Mouse (Mus musculus): ENCODE measurements at regions not wholly inside any gene's neighbourhood (a gene's known extent, or its start where the extent isn't known, plus 50 kb on each side); places are given as distances from the start of the nearest gene placed in this dataset.

GRCm38 (mm10) chr5:97656167-97656924, 199.5 kb upstream of the Gk2 start:
- no peak overlapping the region for H3K4me2 ChIP-seq (ENCODE audit: low read depth)
- H3K27me3 ChIP-seq (ENCODE audit: control insufficient read depth, insufficient read depth, low read length), result no peaks in the 10 kb centered on the region
- ATAC-seq (ENCODE audit: insufficient read depth) (no peak), DNase-seq (ENCODE audit: low read depth in 3 of 3, low spot score in 3 of 3) (no peak)
- no peaks in the 10 kb centered on the region for H3K36me3 ChIP-seq (replicated peaks; ENCODE audit: control insufficient read depth, insufficient read depth, low read depth)
- no peaks in the 10 kb centered on the region for H3K4me1 ChIP-seq (replicated peaks; ENCODE audit: control insufficient read depth in 2 of 2, insufficient read depth in 2 of 2, low read length in 1 of 2)
- WGBS (ENCODE audit: insufficient replicate concordance), result 70% methylated on average over 12 of the region's 12 CpGs
- no peak overlapping the region for H3K9ac ChIP-seq (replicated peaks)
- H3K9me3 ChIP-seq (ENCODE audit: control insufficient read depth, low read length), result no peaks in the 10 kb centered on the region
- TF ChIP-seq EP300 (IDR thresholded peaks at IDR 0.05; ENCODE audit: low read depth) (no peak), CTCF (IDR thresholded peaks at IDR 0.05; ENCODE audit: low read depth) (no peak)
- no peak overlapping the region for H3K27ac ChIP-seq
- no peak overlapping the region for H3K4me3 ChIP-seq (ENCODE audit: insufficient read depth in 1 of 2, low read depth in 2 of 2, low read length in 2 of 2)

- WGBS (ENCODE audit: insufficient replicate concordance), result 73% methylated on average over 6 of the region's 6 CpGs
- no peak for DNase-seq (ENCODE audit: low read depth in 3 of 3, low spot score in 3 of 3)
- H3K36me3 ChIP-seq (replicated peaks; ENCODE audit: control insufficient read depth, insufficient read depth, low read depth), result no peaks in the 10 kb centered on the region
- no peak overlapping the region for H3K27ac ChIP-seq
- TF ChIP-seq CTCF (IDR thresholded peaks at IDR 0.05; ENCODE audit: low read depth) (no peak), EP300 (IDR thresholded peaks at IDR 0.05; ENCODE audit: low read depth) (no peak)
- ATAC-seq (ENCODE audit: insufficient read depth), result no peak
- H3K4me2 ChIP-seq (ENCODE audit: low read depth), result no peak overlapping the region
- no peaks in the 10 kb centered on the region for H3K9me3 ChIP-seq (ENCODE audit: control insufficient read depth, low read length)
- no peaks in the 10 kb centered on the region for H3K4me1 ChIP-seq (replicated peaks; ENCODE audit: control insufficient read depth in 2 of 2, insufficient read depth in 2 of 2, low read length in 1 of 2)
- no peaks in the 10 kb centered on the region for H3K27me3 ChIP-seq (ENCODE audit: control insufficient read depth, insufficient read depth, low read length)
- no peak overlapping the region for H3K4me3 ChIP-seq (ENCODE audit: insufficient read depth in 1 of 2, low read depth in 2 of 2, low read length in 2 of 2)
- H3K9ac ChIP-seq (replicated peaks), result no peak overlapping the region
Observed at GRCm38 (mm10) chr5:97655266-97655665, 198.4 kb upstream of the Gk2 start.

- WGBS (ENCODE audit: insufficient replicate concordance), result 53% methylated on average over 12 of the region's 12 CpGs
- Histone ChIP-seq H3K4me2 (ENCODE audit: low read depth) (no peak overlapping the region), H3K4me1 (replicated peaks; ENCODE audit: control insufficient read depth in 2 of 2, insufficient read depth in 2 of 2, low read length in 1 of 2) (no peaks in the 10 kb centered on the region), H3K27me3 (ENCODE audit: control insufficient read depth, insufficient read depth, low read length) (no peaks in the 10 kb centered on the region), H3K36me3 (replicated peaks; ENCODE audit: control insufficient read depth, insufficient read depth, low read depth) (no peaks in the 10 kb centered on the region), H3K9ac (replicated peaks) (no peak overlapping the region), H3K9me3 (ENCODE audit: control insufficient read depth, low read length) (no peaks in the 10 kb centered on the region), H3K27ac (no peak overlapping the region), H3K4me3 (ENCODE audit: insufficient read depth in 1 of 2, low read depth in 2 of 2, low read length in 2 of 2) (no peak overlapping the region)
- no peak for ATAC-seq (ENCODE audit: insufficient read depth)
- TF ChIP-seq CTCF (IDR thresholded peaks at IDR 0.05; ENCODE audit: low read depth) (no peak), EP300 (IDR thresholded peaks at IDR 0.05; ENCODE audit: low read depth) (no peak)
- no peak for DNase-seq (ENCODE audit: low read depth in 3 of 3, low spot score in 3 of 3)
Observed at GRCm38 (mm10) chr5:97654414-97654813, 197.6 kb upstream of the Gk2 start.

DNA sequence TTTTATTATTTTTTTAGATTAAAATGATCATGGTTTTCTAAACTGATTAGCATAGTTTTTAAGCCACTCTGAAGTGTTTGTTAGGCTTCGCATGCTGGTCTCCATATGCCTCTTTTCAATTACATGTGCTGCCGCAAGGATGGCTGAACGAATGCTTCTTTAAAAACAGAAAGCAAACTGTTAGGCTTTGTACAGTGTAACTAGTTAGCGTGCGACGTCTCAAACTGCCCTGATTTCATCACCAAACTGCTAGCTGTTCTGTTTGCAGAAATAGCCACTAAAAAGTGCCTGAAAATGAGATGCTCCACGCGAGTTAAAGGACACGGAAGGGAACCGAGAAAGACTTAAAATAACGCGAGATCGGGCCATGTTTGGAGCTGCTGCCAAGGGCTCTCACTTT, 185.4 kb upstream of the Gk2 start:
- H3K4me2 ChIP-seq (ENCODE audit: low read depth), result no peak overlapping the region
- no peaks in the 10 kb centered on the region for H3K27me3 ChIP-seq (ENCODE audit: control insufficient read depth, insufficient read depth, low read length)
- no peaks in the 10 kb centered on the region for H3K9me3 ChIP-seq (ENCODE audit: control insufficient read depth, low read length)
- no peaks in the 10 kb centered on the region for H3K36me3 ChIP-seq (replicated peaks; ENCODE audit: control insufficient read depth, insufficient read depth, low read depth)
- H3K4me3 ChIP-seq (ENCODE audit: insufficient read depth in 1 of 2, low read depth in 2 of 2, low read length in 2 of 2), result no peak overlapping the region
- DNase-seq (ENCODE audit: low read depth in 3 of 3, low spot score in 3 of 3) (no peak), ATAC-seq (ENCODE audit: insufficient read depth) (no peak)
- H3K9ac ChIP-seq (replicated peaks), result no peak overlapping the region
- 69% methylated on average over 13 of the region's 13 CpGs for WGBS (ENCODE audit: insufficient replicate concordance)
- H3K27ac ChIP-seq, result no peak overlapping the region
- H3K4me1 ChIP-seq (replicated peaks; ENCODE audit: control insufficient read depth in 2 of 2, insufficient read depth in 2 of 2, low read length in 1 of 2), result no peaks in the 10 kb centered on the region
- TF ChIP-seq EP300 (IDR thresholded peaks at IDR 0.05; ENCODE audit: low read depth) (no peak), CTCF (IDR thresholded peaks at IDR 0.05; ENCODE audit: low read depth) (no peak)

GRCm38 (mm10) chr5:97641646-97642045, 184.8 kb upstream of the Gk2 start:
- Histone ChIP-seq H3K36me3 (replicated peaks; ENCODE audit: control insufficient read depth, insufficient read depth, low read depth) (no peaks in the 10 kb centered on the region), H3K9me3 (ENCODE audit: control insufficient read depth, low read length) (no peaks in the 10 kb centered on the region), H3K4me3 (ENCODE audit: insufficient read depth in 1 of 2, low read depth in 2 of 2, low read length in 2 of 2) (no peak overlapping the region), H3K27me3 (ENCODE audit: control insufficient read depth, insufficient read depth, low read length) (no peaks in the 10 kb centered on the region), H3K4me2 (ENCODE audit: low read depth) (no peak overlapping the region), H3K9ac (replicated peaks) (no peak overlapping the region), H3K4me1 (replicated peaks; ENCODE audit: control insufficient read depth in 2 of 2, insufficient read depth in 2 of 2, low read length in 1 of 2) (no peaks in the 10 kb centered on the region), H3K27ac (no peak overlapping the region)
- no peak for DNase-seq (ENCODE audit: low read depth in 3 of 3, low spot score in 3 of 3)
- 77% methylated on average over 12 of the region's 12 CpGs for WGBS (ENCODE audit: insufficient replicate concordance)
- ATAC-seq (ENCODE audit: insufficient read depth), result no peak
- TF ChIP-seq CTCF (IDR thresholded peaks at IDR 0.05; ENCODE audit: low read depth) (no peak), EP300 (IDR thresholded peaks at IDR 0.05; ENCODE audit: low read depth) (no peak)

All from liver, embryonic 14.5 days (tissue).